Mouse (Mus musculus) embryonic facial prominence, embryonic 11.5 days (tissue): ENCODE measurements around the gene Tsc22d4. TPM values are rescaled to one million over a fixed set of nuclear protein-coding genes. Genes with fewer than 3 reads are reported as not detected.
"Not testable (repeated sequence)": the region's sequence is repeated elsewhere in the genome, so short reads cannot be mapped to it uniquely, and the experiment has no call there.

ENCODE experiments used
- ATAC-seq: fragments of 200-750 bp; cut with Nextera tagmentation; replicated peaks from 2 replicates; pipeline ENCODE4 v1.8.0; 2017; ENCODE audit warnings: low read depth; ENCODE audit not compliant: insufficient number of reproducible peaks, low FRiP score, low TSS enrichment
- DNase-seq: peaks from one replicate; pipeline ENCODE4 v3.0.0-alpha.2; 2015; ENCODE audit warnings: low spot score
- H3K27ac ChIP-seq: fragments of 300-500 bp; sonication (generic); replicated peaks from 2 replicates; pipeline ENCODE4 v1.5.1; 2014; ENCODE audit warnings: mild to moderate bottlenecking, low read depth, low read length, control low read depth
- H3K27me3 ChIP-seq: fragments of 300-500 bp; sonication (generic); 2 replicates; pipeline ENCODE4 v1.6.1; 2014; ENCODE audit warnings: mild to moderate bottlenecking, low read length, moderate library complexity, mixed read lengths; ENCODE audit not compliant: control insufficient read depth, insufficient read depth
- H3K36me3 ChIP-seq: fragments of 300-500 bp; sonication (generic); replicated peaks from 2 replicates; pipeline ENCODE4 v1.6.1; 2014; ENCODE audit warnings: low read depth, mild to moderate bottlenecking, low read length, moderate library complexity, mixed read lengths; ENCODE audit not compliant: control insufficient read depth, insufficient read depth
- H3K4me1 ChIP-seq: fragments of 300-500 bp; sonication (generic); 2 replicates; pipeline ENCODE4 v1.6.1; 2014; ENCODE audit warnings: low read length, mixed read lengths; ENCODE audit not compliant: control insufficient read depth, insufficient read depth
- H3K4me2 ChIP-seq: fragments of 300-500 bp; sonication (generic); 2 replicates; pipeline ENCODE4 v1.6.1; 2014; ENCODE audit warnings: low read depth, mild to moderate bottlenecking, control low read depth, low read length, moderate library complexity
- H3K4me3 ChIP-seq: fragments of 300-500 bp; sonication (generic); 2 replicates; pipeline ENCODE4 v1.5.1; 2014; ENCODE audit warnings: low read depth, low read length, control low read depth
- H3K9ac ChIP-seq: fragments of 300-500 bp; sonication (generic); replicated peaks from 2 replicates; pipeline ENCODE4 v1.6.1; 2014; ENCODE audit warnings: mild to moderate bottlenecking, control low read depth, low read length
- H3K9me3 ChIP-seq: fragments of 300-500 bp; sonication (generic); replicated peaks from 2 replicates; pipeline ENCODE4 v1.6.1; 2016; ENCODE audit warnings: mild to moderate bottlenecking, low read length, inconsistent platforms, mixed read lengths; ENCODE audit not compliant: control insufficient read depth
- WGBS: fragments of 180-500 bp; shearing (Covaris S2); extraction: QIAGEN DNeasy Blood & Tissue Kit; methylation state at CpG from one replicate; pipeline ENCODE4 v1.1.7; 2014; 5-methylcytosine and 5-hydroxymethylcytosine counted together
- polyA plus RNA-seq: library from polyadenylated mRNA; unstranded; fragments of >200 nt; fragmentation: Nextera tagmentation; extraction: Ambion mirVana; gene quantifications from 2 replicates; pipeline ENCODE4 v1.2.1, GENCODE M21; 2014

Tsc22d4 gene
- polyA plus RNA-seq, 1 experiment from 2014 or later = 76.1 TPM

GRCm38 (mm10) chr5:137746282-137746850 is 836 bp downstream of the Tsc22d4 start:
- WGBS = 0% methylated on average over 20 of the region's 20 CpGs
- Histone ChIP-seq H3K27ac (peak overlapping the region; percentile 87), H3K4me3 (peak overlapping the region; percentile 73), H3K4me1 (peaks cover 8% of the 10 kb centered on the region), H3K36me3 (no peaks in the 10 kb centered on the region; the same call in 1 of the 2 replicates), H3K4me2 (peak overlapping the region; percentile 99), H3K9me3 (no peaks in the 10 kb centered on the region), H3K27me3 (no peaks in the 10 kb centered on the region), H3K9ac (peak overlapping the region; percentile 79)
- ATAC-seq (no peak), DNase-seq (peak; percentile 71)

GRCm38 (mm10) chr5:137746851-137747325 is 1.4 kb downstream of the Tsc22d4 start:
- peak overlapping the region; percentile 87 for H3K27ac ChIP-seq
- peak overlapping the region; percentile 73 for H3K4me3 ChIP-seq
- ATAC-seq (no peak), DNase-seq (peak; percentile 19)
- peak overlapping the region; percentile 79 for H3K9ac ChIP-seq
- H3K9me3 ChIP-seq = no peaks in the 10 kb centered on the region
- H3K27me3 ChIP-seq = no peaks in the 10 kb centered on the region
- peak overlapping the region; percentile 99 for H3K4me2 ChIP-seq
- WGBS = under 1% methylated on average over 16 of the region's 16 CpGs
- peaks cover 4% of the 10 kb centered on the region; the same call in 1 of the 2 replicates for H3K4me1 ChIP-seq
- H3K36me3 ChIP-seq = no peaks in the 10 kb centered on the region; the same call in 1 of the 2 replicates

GRCm38 (mm10) chr5:137747326-137747961 is 1.9 kb downstream of the Tsc22d4 start:
- Histone ChIP-seq H3K27me3 (no peaks in the 10 kb centered on the region), H3K36me3 (no peaks in the 10 kb centered on the region; the same call in 1 of the 2 replicates), H3K27ac (peak overlapping the region; percentile 87), H3K4me2 (peak overlapping the region; percentile 99), H3K9ac (peak overlapping the region; percentile 79), H3K4me1 (peaks cover 4% of the 10 kb centered on the region; the same call in 1 of the 2 replicates), H3K9me3 (no peaks in the 10 kb centered on the region), H3K4me3 (peak overlapping the region; percentile 73)
- WGBS = 6% methylated on average over 26 of the region's 26 CpGs
- no peak for ATAC-seq
- no peak for DNase-seq

- Histone ChIP-seq H3K4me3 (peak overlapping the region; percentile 73), H3K4me2 (peak overlapping the region; percentile 99), H3K9me3 (no peaks in the 10 kb centered on the region), H3K9ac (no peak overlapping the region), H3K27me3 (no peaks in the 10 kb centered on the region), H3K27ac (no peak overlapping the region), H3K36me3 (peaks cover 2% of the 10 kb centered on the region; the same call in 1 of the 2 replicates), H3K4me1 (peaks cover 4% of the 10 kb centered on the region; the same call in 1 of the 2 replicates)
- peak; percentile 34 for DNase-seq
- 36% methylated on average over 5 of the region's 5 CpGs for WGBS
- no peak for ATAC-seq
These were observed 2.7 kb downstream of the Tsc22d4 start for GRCm38 (mm10) chr5:137748130-137748770.

- H3K4me3 ChIP-seq = no peak overlapping the region
These were observed 3.8 kb downstream of the Tsc22d4 start for GRCm38 (mm10) chr5:137749196-137749836.

GRCm38 (mm10) chr5:137750212-137750611 is 4.7 kb downstream of the Tsc22d4 start:
- not testable (repeated sequence) for H3K9me3 ChIP-seq, ATAC-seq, H3K4me1 ChIP-seq, H3K4me2 ChIP-seq, H3K9ac ChIP-seq, H3K4me3 ChIP-seq, H3K27me3 ChIP-seq, H3K36me3 ChIP-seq, DNase-seq, H3K27ac ChIP-seq
- 86% methylated on average over 6 of the region's 8 CpGs for WGBS

More at GRCm38 (mm10) chr5:137749196-137749836, 3.8 kb downstream of the Tsc22d4 start:
- Histone ChIP-seq H3K27ac (no peak overlapping the region), H3K36me3 (peaks cover 2% of the 10 kb centered on the region; the same call in 1 of the 2 replicates), H3K9me3 (no peaks in the 10 kb centered on the region), H3K27me3 (no peaks in the 10 kb centered on the region), H3K4me1 (peaks cover 4% of the 10 kb centered on the region; the same call in 1 of the 2 replicates), H3K4me2 (peak overlapping the region; percentile 1; the same call in 1 of the 2 replicates), H3K9ac (no peak overlapping the region)
- DNase-seq (no peak), ATAC-seq (no peak)
- 53% methylated on average over 6 of the region's 6 CpGs for WGBS

- no peaks in the 10 kb centered on the region for H3K9me3 ChIP-seq
- no peak overlapping the region for H3K4me3 ChIP-seq
- no peak overlapping the region for H3K9ac ChIP-seq
- H3K4me1 ChIP-seq = peaks cover 4% of the 10 kb centered on the region; the same call in 1 of the 2 replicates
- H3K27ac ChIP-seq = no peak overlapping the region
- H3K36me3 ChIP-seq = peaks cover 2% of the 10 kb centered on the region; the same call in 1 of the 2 replicates
- no peaks in the 10 kb centered on the region for H3K27me3 ChIP-seq
- 96% methylated on average over 13 of the region's 13 CpGs for WGBS
- ATAC-seq (no peak), DNase-seq (no peak)
- no peak overlapping the region for H3K4me2 ChIP-seq
These were observed 5.8 kb downstream of the Tsc22d4 start for GRCm38 (mm10) chr5:137751221-137751887.
